Mouse (Mus musculus) kidney, embryonic 15.5 days (tissue): ENCODE measurements around the gene Arhgef3. TPM values are rescaled to one million over a fixed set of nuclear protein-coding genes. Genes with fewer than 3 reads are reported as not detected.
"Not testable (repeated sequence)": the region's sequence is repeated elsewhere in the genome, so short reads cannot be mapped to it uniquely, and the experiment has no call there.

Experiments used
- ATAC-seq: fragments of 200-750 bp; cut with Nextera tagmentation; replicated peaks from 2 replicates; pipeline ENCODE4 v1.8.0; 2017; ENCODE audit warnings: moderate TSS enrichment; ENCODE audit not compliant: low FRiP score
- H3K27ac ChIP-seq: fragments of 300-500 bp; sonication (generic); 2 replicates; pipeline ENCODE4 v1.5.1; 2015; ENCODE audit warnings: mild to moderate bottlenecking, inconsistent platforms
- H3K27me3 ChIP-seq: fragments of 300-500 bp; sonication (generic); 2 replicates; pipeline ENCODE4 v1.6.1; 2015; ENCODE audit warnings: inconsistent platforms
- H3K36me3 ChIP-seq: fragments of 300-500 bp; sonication (generic); 2 replicates; pipeline ENCODE4 v1.6.1; 2015; ENCODE audit warnings: inconsistent platforms
- H3K4me1 ChIP-seq: fragments of 300-500 bp; sonication (generic); 2 replicates; pipeline ENCODE4 v1.6.1; 2015; ENCODE audit warnings: inconsistent platforms
- H3K4me2 ChIP-seq: fragments of 300-500 bp; sonication (generic); 2 replicates; pipeline ENCODE4 v1.6.1; 2015; ENCODE audit warnings: moderate library complexity, mild to moderate bottlenecking, inconsistent platforms
- H3K4me3 ChIP-seq: fragments of 300-500 bp; sonication (generic); replicated peaks from 2 replicates; pipeline ENCODE4 v1.5.1; 2015; ENCODE audit warnings: mild to moderate bottlenecking, inconsistent platforms
- H3K9ac ChIP-seq: fragments of 300-500 bp; sonication (generic); 2 replicates; pipeline ENCODE4 v1.6.1; 2015; ENCODE audit warnings: mild to moderate bottlenecking, inconsistent platforms
- H3K9me3 ChIP-seq: fragments of 300-500 bp; sonication (generic); replicated peaks from 2 replicates; pipeline ENCODE4 v1.6.1; 2016; ENCODE audit warnings: inconsistent platforms
- WGBS: fragments of 180-500 bp; shearing (Covaris S2); methylation state at CpG from one replicate; pipeline ENCODE4 v1.1.7; 2015; ENCODE audit warnings: mixed read lengths; 5-methylcytosine and 5-hydroxymethylcytosine counted together
- polyA plus RNA-seq: library from polyadenylated mRNA; unstranded; fragments of >200 nt; fragmentation: Nextera tagmentation; extraction: Ambion mirVana; gene quantifications from 2 replicates; pipeline ENCODE4 v1.2.1, GENCODE M21; 2015

Gene Arhgef3
- polyA plus RNA-seq, 1 experiment from 2014 or later = 17.2 TPM

DNA sequence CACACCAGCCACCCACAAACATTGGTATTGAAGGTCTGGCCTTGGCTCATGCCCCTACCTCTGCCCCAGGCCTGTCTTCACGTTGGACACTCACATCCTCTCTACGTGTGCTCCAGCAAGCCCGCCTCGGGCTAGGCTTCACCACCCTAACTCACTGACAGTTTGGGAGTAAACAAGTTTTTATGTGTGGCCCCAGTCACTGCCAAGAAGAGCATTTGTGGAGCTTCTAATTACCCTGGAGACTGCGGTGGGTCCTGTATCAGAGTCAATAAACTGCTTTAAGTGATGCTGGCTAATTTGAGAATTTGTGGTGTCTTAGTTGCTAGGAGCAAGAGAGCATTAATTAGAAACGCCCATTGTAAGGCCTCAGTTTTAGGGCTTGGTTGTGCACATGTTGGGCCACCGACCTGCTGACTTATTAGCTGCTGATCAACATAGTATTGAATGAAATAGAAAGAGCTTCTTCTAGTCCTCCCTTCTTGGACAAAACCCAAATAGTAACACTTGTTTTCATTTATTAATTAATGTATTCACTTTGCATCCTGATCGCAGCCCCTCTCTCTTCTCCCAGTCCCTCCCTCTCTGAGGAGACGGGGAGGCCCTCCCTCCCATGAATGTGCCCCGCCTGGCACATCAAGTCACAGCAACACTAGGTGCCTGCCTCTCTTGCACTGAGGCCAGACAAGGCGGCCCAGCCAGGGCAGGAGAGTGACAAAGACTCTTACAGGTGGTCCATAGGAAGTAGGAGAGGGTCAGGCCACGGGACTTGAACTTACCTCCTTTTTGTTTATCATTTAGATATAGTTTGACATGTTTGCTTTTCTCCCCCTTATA, 86.3 kb downstream of the Arhgef3 start:
- Histone ChIP-seq H3K4me3 (no peak overlapping the region), H3K27ac (no peak overlapping the region), H3K9ac (no peak overlapping the region), H3K27me3 (no peaks in the 10 kb centered on the region), H3K4me2 (no peak overlapping the region), H3K36me3 (no peaks in the 10 kb centered on the region), H3K9me3 (no peaks in the 10 kb centered on the region), H3K4me1 (no peaks in the 10 kb centered on the region)
- ATAC-seq = no peak
- 64% methylated on average over 12 of the region's 12 CpGs for WGBS

DNA sequence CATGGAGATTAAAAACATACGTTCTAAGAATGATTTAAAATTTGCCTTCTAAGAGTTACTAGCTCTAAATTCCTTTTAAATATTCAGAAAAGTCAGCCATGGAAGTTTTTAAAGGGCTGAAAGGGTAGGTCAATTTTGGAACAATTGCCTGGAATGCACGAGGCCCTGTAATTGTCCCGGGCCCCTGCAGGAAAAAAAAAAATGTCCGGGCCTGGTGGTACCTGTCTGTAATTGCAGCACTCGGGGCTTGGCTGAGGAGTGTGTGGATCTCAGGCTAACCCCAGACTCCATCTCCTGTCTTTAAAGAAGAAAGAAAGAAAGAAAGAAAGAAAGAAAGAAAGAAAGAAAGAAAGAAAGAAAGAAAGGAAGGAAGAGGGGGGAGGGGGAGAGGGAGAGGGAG, 87.1 kb downstream of the Arhgef3 start:
- Histone ChIP-seq H3K9ac (no peak overlapping the region), H3K27me3 (no peaks in the 10 kb centered on the region), H3K4me3 (no peak overlapping the region), H3K36me3 (no peaks in the 10 kb centered on the region), H3K4me1 (no peaks in the 10 kb centered on the region), H3K4me2 (no peak overlapping the region), H3K9me3 (no peaks in the 10 kb centered on the region), H3K27ac (no peak overlapping the region)
- 48% methylated on average over 5 of the region's 5 CpGs for WGBS
- no peak for ATAC-seq

DNA sequence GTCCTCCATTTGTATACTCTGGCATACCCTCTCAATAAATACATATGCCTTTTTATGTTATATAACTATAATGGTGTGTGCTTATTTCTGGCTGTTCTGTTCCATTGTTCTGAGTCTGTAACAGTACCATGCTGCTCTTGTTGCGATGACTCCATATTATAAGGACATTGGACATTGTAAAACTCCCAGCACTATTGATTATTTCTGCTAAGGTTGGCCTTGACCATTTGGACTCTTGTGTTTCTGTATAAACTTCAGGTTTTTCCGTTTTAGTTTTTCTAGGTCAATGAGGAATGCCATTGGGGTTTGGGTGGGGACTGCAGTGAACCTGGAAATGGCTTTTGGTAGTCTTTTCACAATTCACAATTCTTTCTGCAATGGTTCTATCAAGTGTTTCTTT, 90.0 kb downstream of the Arhgef3 start:
- Histone ChIP-seq H3K4me2 (no peak overlapping the region), H3K9me3 (no peaks in the 10 kb centered on the region), H3K27me3 (no peaks in the 10 kb centered on the region), H3K36me3 (no peaks in the 10 kb centered on the region), H3K9ac (no peak overlapping the region), H3K27ac (no peak overlapping the region), H3K4me3 (no peak overlapping the region), H3K4me1 (no peaks in the 10 kb centered on the region)
- WGBS = 92% methylated on average over 2 of the region's 2 CpGs
- no peak for ATAC-seq

- Histone ChIP-seq H3K4me2 (no peak overlapping the region), H3K36me3 (no peaks in the 10 kb centered on the region), H3K27ac (no peak overlapping the region), H3K9me3 (no peaks in the 10 kb centered on the region), H3K27me3 (no peaks in the 10 kb centered on the region), H3K9ac (no peak overlapping the region), H3K4me3 (no peak overlapping the region), H3K4me1 (no peaks in the 10 kb centered on the region)
- ATAC-seq = no peak
Observed at GRCm38 (mm10) chr14:27206443-27206842, 91.7 kb downstream of the Arhgef3 start.

DNA sequence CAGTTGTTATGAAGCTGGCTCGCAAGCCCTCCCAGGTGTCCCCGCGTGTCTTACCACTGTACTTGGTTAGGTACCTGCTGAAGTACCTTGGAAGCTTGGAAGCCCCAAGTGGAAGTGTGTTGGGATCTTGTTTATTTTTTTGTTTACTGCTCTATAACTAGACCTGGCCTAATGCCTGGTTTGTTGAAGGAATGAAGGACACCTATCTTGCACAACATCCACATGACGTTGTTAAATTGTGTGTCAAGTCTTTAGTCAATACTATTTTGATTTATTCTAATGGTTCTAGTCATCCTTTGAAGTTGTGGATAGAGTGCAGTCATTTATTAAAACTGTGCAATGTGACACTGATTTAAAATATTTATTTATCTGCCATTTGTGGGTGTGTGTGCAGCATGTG, 94.8 kb downstream of the Arhgef3 start:
- H3K27ac ChIP-seq = no peak overlapping the region
- H3K4me2 ChIP-seq = no peak overlapping the region
- no peaks in the 10 kb centered on the region for H3K9me3 ChIP-seq
- H3K36me3 ChIP-seq = no peaks in the 10 kb centered on the region
- no peaks in the 10 kb centered on the region for H3K27me3 ChIP-seq
- WGBS = 95% methylated on average over 4 of the region's 4 CpGs
- H3K9ac ChIP-seq = no peak overlapping the region
- ATAC-seq = no peak
- H3K4me1 ChIP-seq = no peaks in the 10 kb centered on the region
- no peak overlapping the region for H3K4me3 ChIP-seq

GRCm38 (mm10) chr14:27210801-27211200, 96.1 kb downstream of the Arhgef3 start:
- WGBS = 78% methylated on average over 9 of the region's 9 CpGs
- ATAC-seq, H3K4me2 ChIP-seq: not testable (repeated sequence)

DNA sequence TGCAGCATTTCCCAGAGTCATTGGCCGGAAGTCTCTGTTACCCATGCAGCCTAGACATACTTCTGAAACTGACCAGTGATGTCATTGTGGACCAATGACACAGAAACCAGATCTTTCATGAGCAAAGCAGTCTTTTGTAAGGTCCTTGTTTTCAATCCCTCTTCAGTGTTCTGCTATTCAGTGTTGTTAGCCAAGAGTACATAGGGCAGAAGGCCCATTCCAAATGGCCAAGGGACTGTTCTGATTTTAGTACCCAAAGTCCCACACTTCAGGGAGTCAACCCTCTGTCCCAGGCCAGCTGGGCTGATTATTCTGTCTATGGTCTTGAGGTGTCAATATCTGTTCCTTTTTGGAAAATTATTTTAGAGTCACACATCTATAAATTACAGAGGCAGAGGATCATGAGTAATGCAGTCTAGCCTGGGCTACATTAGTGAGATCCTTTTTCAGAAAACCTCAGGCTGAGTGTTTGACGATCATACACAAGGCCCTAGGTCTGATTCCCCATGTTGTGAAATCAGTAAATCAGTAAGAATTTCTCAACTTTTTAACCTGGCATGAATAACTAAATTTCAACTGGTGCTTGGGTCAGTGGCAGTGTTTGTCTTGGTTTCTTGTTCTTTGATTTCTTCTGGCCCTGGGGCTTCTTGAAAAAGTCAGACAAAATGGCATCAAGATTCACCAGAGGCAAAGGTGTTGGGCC, 97.2 kb downstream of the Arhgef3 start:
- no peak overlapping the region for H3K4me3 ChIP-seq

More at GRCm38 (mm10) chr14:27210801-27211200, 96.1 kb downstream of the Arhgef3 start:
- not testable (repeated sequence) for H3K27me3 ChIP-seq, H3K36me3 ChIP-seq, H3K4me1 ChIP-seq, H3K27ac ChIP-seq, H3K9ac ChIP-seq, H3K4me3 ChIP-seq, H3K9me3 ChIP-seq

DNA sequence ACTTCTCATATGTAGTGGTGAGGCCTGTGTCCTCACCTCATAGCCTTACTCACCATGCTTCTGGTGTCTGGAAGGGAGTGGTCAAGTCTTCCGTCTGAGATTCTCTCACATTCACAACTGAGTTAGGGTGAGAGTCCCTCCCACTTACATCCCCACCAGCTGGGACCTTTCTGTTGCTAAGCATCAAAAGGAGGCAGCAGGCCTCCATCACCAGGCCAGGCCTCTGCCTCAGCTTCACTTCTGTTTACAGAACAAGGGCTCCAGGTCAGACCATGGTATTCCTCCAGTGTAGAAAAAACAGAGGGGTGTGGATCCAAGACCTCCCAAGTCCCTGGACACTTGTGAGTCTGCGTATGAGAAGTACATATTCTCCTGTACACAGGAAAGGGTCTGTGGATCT, 99.5 kb downstream of the Arhgef3 start:
- 50% methylated on average over 2 of the region's 2 CpGs for WGBS
- ATAC-seq = no peak
- no peaks in the 10 kb centered on the region for H3K9me3 ChIP-seq
- no peak overlapping the region for H3K27ac ChIP-seq
- no peaks in the 10 kb centered on the region for H3K4me1 ChIP-seq
- H3K4me3 ChIP-seq = no peak overlapping the region
- no peak overlapping the region for H3K9ac ChIP-seq
- no peak overlapping the region for H3K4me2 ChIP-seq
- H3K36me3 ChIP-seq = no peaks in the 10 kb centered on the region
- no peaks in the 10 kb centered on the region for H3K27me3 ChIP-seq

More for the DNA sequence above, 97.2 kb downstream of the Arhgef3 start:
- H3K36me3 ChIP-seq = no peaks in the 10 kb centered on the region
- WGBS = 91% methylated on average over 2 of the region's 2 CpGs
- H3K4me2 ChIP-seq = no peak overlapping the region
- no peaks in the 10 kb centered on the region for H3K27me3 ChIP-seq
- no peaks in the 10 kb centered on the region for H3K4me1 ChIP-seq
- no peaks in the 10 kb centered on the region for H3K9me3 ChIP-seq
- ATAC-seq = no peak
- H3K27ac ChIP-seq = no peak overlapping the region
- H3K9ac ChIP-seq = no peak overlapping the region

GRCm38 (mm10) chr14:27219668-27220067, 105.0 kb downstream of the Arhgef3 start:
- ATAC-seq = no peak

GRCm38 (mm10) chr14:27220297-27220696, 105.6 kb downstream of the Arhgef3 start:
- Histone ChIP-seq H3K4me3 (no peak overlapping the region), H3K4me1 (no peaks in the 10 kb centered on the region), H3K4me2 (no peak overlapping the region), H3K9ac (no peak overlapping the region), H3K27me3 (no peaks in the 10 kb centered on the region), H3K9me3 (no peaks in the 10 kb centered on the region), H3K27ac (no peak overlapping the region), H3K36me3 (no peaks in the 10 kb centered on the region)
- WGBS = 75% methylated on average over 12 of the region's 12 CpGs
- no peak for ATAC-seq

More at GRCm38 (mm10) chr14:27219668-27220067, 105.0 kb downstream of the Arhgef3 start:
- no peak overlapping the region for H3K27ac ChIP-seq
- 87% methylated on average over 7 of the region's 7 CpGs for WGBS
- no peak overlapping the region for H3K4me3 ChIP-seq
- no peak overlapping the region for H3K4me2 ChIP-seq
- no peak overlapping the region for H3K9ac ChIP-seq
- H3K9me3 ChIP-seq = no peaks in the 10 kb centered on the region
- no peaks in the 10 kb centered on the region for H3K27me3 ChIP-seq
- H3K4me1 ChIP-seq = no peaks in the 10 kb centered on the region
- no peaks in the 10 kb centered on the region for H3K36me3 ChIP-seq

- no peak overlapping the region for H3K4me2 ChIP-seq
- H3K4me3 ChIP-seq = no peak overlapping the region
- peaks cover 13% of the 10 kb centered on the region for H3K4me1 ChIP-seq
- no peaks in the 10 kb centered on the region for H3K9me3 ChIP-seq
- no peaks in the 10 kb centered on the region for H3K27me3 ChIP-seq
- WGBS = 84% methylated on average over 7 of the region's 7 CpGs
- H3K36me3 ChIP-seq = no peaks in the 10 kb centered on the region
- no peak overlapping the region for H3K9ac ChIP-seq
- ATAC-seq = no peak
- H3K27ac ChIP-seq = no peak overlapping the region
Observed at GRCm38 (mm10) chr14:27224636-27225035, 109.9 kb downstream of the Arhgef3 start.

DNA sequence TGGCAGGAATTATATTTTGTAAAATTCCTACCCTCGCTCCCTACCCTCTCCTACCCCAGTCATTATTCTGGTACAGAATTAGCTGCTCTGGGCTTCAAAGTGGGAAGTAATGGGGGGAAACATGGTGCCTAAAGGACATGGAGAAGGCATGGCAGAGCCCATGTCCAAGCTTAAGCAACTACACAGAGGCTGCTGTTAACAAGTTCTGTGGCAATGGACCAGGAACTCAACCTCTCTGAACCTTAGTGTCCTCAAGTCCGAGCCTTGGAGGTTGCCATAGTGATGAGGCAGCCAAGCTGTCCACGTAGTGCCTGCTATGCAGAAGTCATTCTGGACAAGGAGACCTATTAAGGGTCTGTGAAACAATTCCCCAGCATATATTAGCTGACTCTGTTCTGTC, 111.6 kb downstream of the Arhgef3 start:
- H3K9me3 ChIP-seq = no peaks in the 10 kb centered on the region
- ATAC-seq = no peak
- no peaks in the 10 kb centered on the region for H3K36me3 ChIP-seq
- no peak overlapping the region for H3K27ac ChIP-seq
- peaks cover 28% of the 10 kb centered on the region for H3K4me1 ChIP-seq
- H3K4me2 ChIP-seq = no peak overlapping the region
- no peak overlapping the region for H3K4me3 ChIP-seq
- H3K27me3 ChIP-seq = no peaks in the 10 kb centered on the region
- 73% methylated on average over 3 of the region's 3 CpGs for WGBS
- no peak overlapping the region for H3K9ac ChIP-seq
